Mouse (Mus musculus): Measurements from ENCODE around the gene Ctsl.

DNA sequence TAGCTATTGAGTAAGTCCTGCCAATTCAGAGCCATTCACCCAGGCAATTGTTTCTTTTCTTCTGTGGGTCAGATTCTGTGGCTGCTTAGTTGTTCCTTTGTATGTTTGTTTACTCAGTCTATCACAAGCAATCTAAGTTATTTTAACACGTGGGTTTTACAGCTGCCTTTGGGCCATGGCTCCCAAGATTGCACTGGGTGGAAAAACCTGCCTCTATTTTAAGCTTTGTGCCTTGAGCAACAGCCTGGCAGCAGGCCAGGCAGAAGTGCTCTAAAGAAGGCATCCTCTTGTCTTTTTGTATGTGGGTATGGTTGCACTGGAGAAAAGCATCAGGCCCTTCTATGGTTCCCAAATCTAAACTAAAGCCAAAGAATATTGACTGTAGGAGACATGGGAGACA lies 3.0 kb upstream of the Ctsl start:
- no peak for TF ChIP-seq CTCF (conservative IDR thresholded peaks at IDR 0.05; ENCODE audit: low read length)
- no peak for TF ChIP-seq NANOG (IDR thresholded peaks at IDR 0.05; ENCODE audit: borderline replicate concordance, low read length)

Data from E14TG2a.4 (cell line).